ENCODE assay signal across 9 mouse cellular contexts in genomic region chr4:32561555-32562095, GRCm38 (mm10). TPM values are rescaled to one million over a fixed set of nuclear protein-coding genes. Genes with fewer than 3 reads are reported as not detected.
A peak's percentile ranks its signal among the peaks of the same experiment; 100 is the strongest.
DNase-seq lines count a peak whose midpoint lies in the region; ATAC-seq and TF ChIP-seq lines count a peak whose summit lies in the region.
"Had no signal": no experiment of that assay in that cellular context is flagged by ENCODE, and none has a peak within 500 bp of the region (broad histone marks: within the 10 kb centered on the region; RNA-seq: fewer than 3 reads in every experiment).

No protein-coding gene starts in this region.

- no peaks in the 10 kb centered on the region for H3K9me3 ChIP-seq in forebrain, embryonic 11.5 days (ENCODE audit: control insufficient read depth, low read length)
- no peaks in the 10 kb centered on the region; the same call in 1 of the 2 replicates for H3K9me3 ChIP-seq in heart, embryonic 16.5 days (replicated peaks; ENCODE audit: control insufficient read depth, low read length)
- no peaks in the 10 kb centered on the region for H3K9me3 ChIP-seq in lung, embryonic 14.5 days (ENCODE audit: low read depth, low read length)

- no peaks in the 10 kb centered on the region for H3K27me3 ChIP-seq in forebrain, embryonic 11.5 days (ENCODE audit: control insufficient read depth, insufficient read depth, low read length)
- H3K27me3 ChIP-seq in heart, embryonic 16.5 days (ENCODE audit: control insufficient read depth, insufficient read depth, low read length): no peaks in the 10 kb centered on the region
- no peaks in the 10 kb centered on the region for H3K27me3 ChIP-seq in lung, embryonic 14.5 days (ENCODE audit: insufficient read depth, low read length)

- no peaks in the 10 kb centered on the region; the same call in 1 of the 2 replicates for H3K36me3 ChIP-seq in forebrain, embryonic 11.5 days (ENCODE audit: control insufficient read depth, insufficient read depth, low read length)
- H3K36me3 ChIP-seq in heart, embryonic 16.5 days (ENCODE audit: control insufficient read depth, insufficient read depth): peaks cover 7% of the 10 kb centered on the region; the same call in 1 of the 2 replicates
- H3K36me3 ChIP-seq in lung, embryonic 14.5 days (ENCODE audit: insufficient read depth): peaks cover 21% of the 10 kb centered on the region

- no peak for ATAC-seq in forebrain, embryonic 11.5 days (replicated peaks; ENCODE audit: low FRiP score)
- no peak for ATAC-seq in heart, embryonic 16.5 days (replicated peaks; ENCODE audit: extremely low read depth, insufficient read depth, low FRiP score)
- ATAC-seq in lung, embryonic 14.5 days (ENCODE audit: insufficient read depth): peak; percentile 50; the same call in 1 of the 2 replicates

- peak; percentile 44 for TF ChIP-seq CTCF in lung, embryonic 14.5 days (IDR thresholded peaks at IDR 0.05; ENCODE audit: low read depth)

- DNase-seq in CD4-positive helper T cell, adult 2 months (ENCODE audit: low read depth, low spot score): peak; percentile 30
- DNase-seq in adrenal gland, adult 8-10 months: peak; percentile 68
- DNase-seq in forebrain, embryonic 11.5 days (ENCODE audit: low spot score): no peak
- peak; percentile 64 for DNase-seq in kidney, postnatal 10 days
- DNase-seq in lung, embryonic 14.5 days: peak; percentile 61
- DNase-seq in retina, postnatal 1 day: peak; percentile 91
- DNase-seq in c-Kit-positive CD71-positive TER-119-positive erythroid progenitor cells, embryonic 14.5 days (ENCODE audit: low spot score): no peak

- 57% methylated on average over 12 of the region's 12 CpGs for WGBS in forebrain, embryonic 11.5 days
- WGBS in heart, embryonic 16.5 days: 46% methylated on average over 12 of the region's 12 CpGs
- 46% methylated on average over 12 of the region's 12 CpGs for WGBS in lung, embryonic 14.5 days

- no peak overlapping the region for H3K4me3 ChIP-seq in forebrain, embryonic 11.5 days (ENCODE audit: low read depth, low read length)
- no peak overlapping the region for H3K4me3 ChIP-seq in heart, embryonic 16.5 days (ENCODE audit: low read length)
- H3K4me3 ChIP-seq in lung, embryonic 14.5 days (ENCODE audit: low read depth, low read length): no peak overlapping the region

- H3K4me1 ChIP-seq in forebrain, embryonic 11.5 days (replicated peaks; ENCODE audit: control insufficient read depth, insufficient read depth, low read length): peaks cover 5% of the 10 kb centered on the region; the same call in 1 of the 2 replicates
- peaks cover 18% of the 10 kb centered on the region; the same call in 1 of the 2 replicates for H3K4me1 ChIP-seq in heart, embryonic 16.5 days (ENCODE audit: control insufficient read depth, insufficient read depth, low read length)
- 0 out of 2 replicates have a peak, but pooled peaks cover 7% of the 10 kb centered on the region for H3K4me1 ChIP-seq in lung, embryonic 14.5 days (ENCODE audit: insufficient read depth)

- no peak overlapping the region for H3K9ac ChIP-seq in forebrain, embryonic 11.5 days (ENCODE audit: low read length)
- H3K9ac ChIP-seq in heart, embryonic 16.5 days (ENCODE audit: low read length): no peak overlapping the region
- H3K9ac ChIP-seq in lung, embryonic 14.5 days: no peak overlapping the region

- no peak overlapping the region for H3K4me2 ChIP-seq in forebrain, embryonic 11.5 days (ENCODE audit: low read depth, low read length, severe bottlenecking)
- H3K4me2 ChIP-seq in heart, embryonic 16.5 days (ENCODE audit: low read depth, low read length): no peak overlapping the region
- H3K4me2 ChIP-seq in lung, embryonic 14.5 days: no peak overlapping the region

- H3K27ac ChIP-seq in forebrain, embryonic 11.5 days (ENCODE audit: low read depth, low read length): peak overlapping the region; percentile 31; the same call in 1 of the 2 replicates
- peak overlapping the region; percentile 63 for H3K27ac ChIP-seq in heart, embryonic 16.5 days (ENCODE audit: low read length)
- H3K27ac ChIP-seq in lung, embryonic 14.5 days (ENCODE audit: low read depth): peak overlapping the region; percentile 30; the same call in 1 of the 2 replicates

RNA-seq across cellular contexts. Expression of gene Gja10, which starts 40.9 kb away (rescaled TPM):
- not detected for total RNA-seq in adrenal gland, adult 8-10 months (2022)
- 0.15 TPM in 1 of 2 replicates, not detected in the other for polyA plus RNA-seq in forebrain, embryonic 11.5 days (2014; fragmentation: Nextera tagmentation; extraction: Ambion mirVana)
- not detected in 2 replicates for polyA plus RNA-seq in heart, embryonic 16.5 days (2015; fragmentation: Nextera tagmentation; extraction: Ambion mirVana)
- 0.09 TPM in 1 of 2 replicates, not detected in the other for polyA plus RNA-seq in lung, embryonic 14.5 days (2014; fragmentation: Nextera tagmentation; extraction: Ambion mirVana)
- total RNA-seq: left cerebral cortex, adult 8-10 months had no signal

RNA-seq across cellular contexts. Expression of gene Casp8ap2, which starts 53.6 kb away (rescaled TPM):
- total RNA-seq in adrenal gland, adult 8-10 months (2022): 1 to 10 TPM; 6.6 to 9.7 (median 8.5) TPM
- 65.5 and 70.2 TPM in 2 replicates for polyA plus RNA-seq in forebrain, embryonic 11.5 days (2014; fragmentation: Nextera tagmentation; extraction: Ambion mirVana)
- 30.2 and 31.8 TPM in 2 replicates for polyA plus RNA-seq in heart, embryonic 16.5 days (2015; fragmentation: Nextera tagmentation; extraction: Ambion mirVana)
- 54.3 and 62.3 TPM in 2 replicates for polyA plus RNA-seq in lung, embryonic 14.5 days (2014; fragmentation: Nextera tagmentation; extraction: Ambion mirVana)

Comparison
In these comparisons a context has a peak if more than half of its experiments do, and no peak if none do; other contexts are left out.
1. DNase-seq: peak in CD4-positive helper T cell, adult 2 months (single experiment), adrenal gland, adult 8-10 months (single experiment), kidney, postnatal 10 days (single experiment), lung, embryonic 14.5 days (single experiment) and retina, postnatal 1 day (single experiment); none in forebrain, embryonic 11.5 days (single experiment) and c-Kit-positive CD71-positive TER-119-positive erythroid progenitor cells, embryonic 14.5 days (single experiment).
2. Peak in every context shown above with its lines, with median percentiles within 50 percentile points of each other: H3K27ac ChIP-seq.